10 mouse cellular contexts compared by ENCODE assay signal in the genomic region with DNA sequence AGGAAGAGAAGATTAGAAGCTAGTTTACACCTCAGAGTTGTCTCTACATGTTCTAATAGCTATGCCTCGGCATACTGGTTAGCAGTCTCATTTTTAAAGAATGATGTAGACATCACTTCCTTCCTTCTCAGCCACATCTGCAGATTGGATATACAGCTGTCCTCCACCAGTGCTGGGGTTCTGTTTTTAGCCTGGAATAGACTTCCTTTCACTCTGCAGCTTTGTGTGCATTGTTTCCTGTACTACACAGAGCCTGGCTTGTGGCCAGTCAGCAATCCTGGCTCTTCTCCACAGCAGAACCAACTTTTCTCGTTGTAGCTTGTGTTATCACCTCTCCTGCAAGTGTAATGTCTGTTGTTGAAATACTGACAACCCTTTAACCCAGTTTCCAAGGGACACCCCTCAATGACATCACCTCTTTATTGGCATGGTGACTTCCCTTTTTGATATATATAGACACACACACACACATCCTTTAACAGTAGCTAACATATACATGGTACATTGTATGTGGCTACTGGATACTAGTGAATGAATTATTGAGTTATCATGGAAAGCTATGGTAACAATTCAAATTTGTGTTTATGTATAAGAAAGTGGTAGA.
DNase-seq lines count a peak whose midpoint lies in the region; ATAC-seq lines count a peak whose summit lies in the region.
"Had no signal": no experiment of that assay in that cellular context is flagged by ENCODE, and none has a peak within 500 bp of the region (broad histone marks: within the 10 kb centered on the region; RNA-seq: fewer than 3 reads in every experiment).

No protein-coding gene starts in this region.

- no peak overlapping the region for H3K27ac ChIP-seq in liver, embryonic 16.5 days (ENCODE audit: low read length)
- no peak overlapping the region for H3K27ac ChIP-seq in forebrain, embryonic 12.5 days
- H3K27ac ChIP-seq: forebrain, embryonic 10.5 days; limb, embryonic 12.5 days had no signal

- no peaks in the 10 kb centered on the region for H3K36me3 ChIP-seq in liver, embryonic 16.5 days (ENCODE audit: control insufficient read depth, insufficient read depth)
- no peaks in the 10 kb centered on the region for H3K36me3 ChIP-seq in forebrain, embryonic 12.5 days (replicated peaks)
- H3K36me3 ChIP-seq: forebrain, embryonic 10.5 days had no signal

- H3K4me1 ChIP-seq in liver, embryonic 16.5 days (ENCODE audit: control insufficient read depth, low read depth, low read length), result no peaks in the 10 kb centered on the region
- no peaks in the 10 kb centered on the region for H3K4me1 ChIP-seq in forebrain, embryonic 12.5 days
- H3K4me1 ChIP-seq: forebrain, embryonic 10.5 days; limb, embryonic 12.5 days had no signal

- ATAC-seq in liver, embryonic 16.5 days (ENCODE audit: low read depth), result peak; percentile 54
- ATAC-seq in forebrain, embryonic 12.5 days (ENCODE audit: low FRiP score), result no peak

- no peaks in the 10 kb centered on the region for H3K9me3 ChIP-seq in liver, embryonic 16.5 days (replicated peaks; ENCODE audit: control insufficient read depth, low read length)
- no peaks in the 10 kb centered on the region for H3K9me3 ChIP-seq in forebrain, embryonic 12.5 days
- H3K9me3 ChIP-seq: forebrain, embryonic 10.5 days; limb, embryonic 12.5 days had no signal

- no peak overlapping the region for H3K9ac ChIP-seq in liver, embryonic 16.5 days (ENCODE audit: low read depth, low read length)
- no peak overlapping the region for H3K9ac ChIP-seq in forebrain, embryonic 12.5 days
- H3K9ac ChIP-seq: limb, embryonic 12.5 days had no signal

- DNase-seq in adrenal gland, adult 2 months, result peak; percentile 3
- no peak for DNase-seq in adrenal gland, postnatal 4 days (ENCODE audit: low spot score in 2 of 2)
- peak; percentile 16 for DNase-seq in right cerebral cortex, postnatal 14 days
- no peak for DNase-seq in right cerebral cortex, adult 18-20 months
- DNase-seq in urinary bladder, adult 2 months (ENCODE audit: low spot score), result no peak
- DNase-seq in T-cell, adult 2 months (ENCODE audit: low spot score), result no peak

- no peak overlapping the region for H3K4me3 ChIP-seq in liver, embryonic 16.5 days (ENCODE audit: low read depth, low read length)
- H3K4me3 ChIP-seq in forebrain, embryonic 12.5 days (replicated peaks), result no peak overlapping the region
- H3K4me3 ChIP-seq: forebrain, embryonic 10.5 days; limb, embryonic 12.5 days had no signal

- H3K27me3 ChIP-seq in liver, embryonic 16.5 days (ENCODE audit: control insufficient read depth, insufficient read depth, low read depth, low read length), result no peaks in the 10 kb centered on the region
- no peaks in the 10 kb centered on the region for H3K27me3 ChIP-seq in forebrain, embryonic 12.5 days
- H3K27me3 ChIP-seq: limb, embryonic 12.5 days had no signal

- WGBS in liver, embryonic 16.5 days (ENCODE audit: insufficient replicate concordance), result 8% methylated on average over 2 of the region's 2 CpGs
- 78% methylated on average over 2 of the region's 2 CpGs for WGBS in forebrain, embryonic 12.5 days

- H3K4me2 ChIP-seq in liver, embryonic 16.5 days (ENCODE audit: low read depth, low read length), result no peak overlapping the region
- no peak overlapping the region for H3K4me2 ChIP-seq in forebrain, embryonic 12.5 days
- H3K4me2 ChIP-seq: limb, embryonic 12.5 days had no signal

Comparison
In these comparisons a context has a peak if more than half of its experiments do, and no peak if none do; other contexts are left out.
1. DNase-seq: peak in adrenal gland, adult 2 months (single experiment) and right cerebral cortex, postnatal 14 days (single experiment); none in adrenal gland, postnatal 4 days (0 of 2), right cerebral cortex, adult 18-20 months (single experiment), urinary bladder, adult 2 months (single experiment) and T-cell, adult 2 months (single experiment).